Mouse (Mus musculus): Measurements from ENCODE around the gene Krt80. TPM values are rescaled to one million over a fixed set of nuclear protein-coding genes. Genes with fewer than 3 reads are reported as not detected.

Gene Krt80
- polyA plus RNA-seq, 1 experiment from 2014 or later: 0.80 TPM

DNA sequence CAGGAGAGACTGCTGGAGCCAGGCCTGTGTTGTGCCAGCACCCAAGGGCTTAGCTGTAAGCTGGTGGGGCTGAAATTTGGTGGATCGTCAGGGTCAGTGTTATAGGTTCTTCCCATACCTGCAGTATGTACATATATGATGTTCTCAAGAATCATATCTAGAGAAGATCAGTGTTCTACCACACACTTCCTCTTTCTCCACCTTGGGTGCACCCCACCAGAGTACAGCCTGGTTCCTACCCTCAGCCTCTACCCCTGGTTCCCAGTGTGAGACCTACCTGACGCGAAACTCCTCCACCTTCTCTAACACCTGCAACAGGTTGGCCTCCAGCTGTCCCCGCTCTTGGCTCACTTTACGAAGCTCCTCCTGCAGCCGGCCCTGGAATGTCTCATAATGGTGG lies 6.0 kb downstream of the Krt80 start:
- H3K9me3 ChIP-seq: no peaks in the 10 kb centered on the region
- H3K4me1 ChIP-seq: peaks cover 36% of the 10 kb centered on the region
- H3K4me3 ChIP-seq: no peak overlapping the region
- peaks cover 69% of the 10 kb centered on the region for H3K27me3 ChIP-seq (ENCODE audit: insufficient read depth, poor library complexity, severe bottlenecking)
- H3K36me3 ChIP-seq: no peaks in the 10 kb centered on the region
- 82% methylated on average over 6 of the region's 6 CpGs for WGBS
- no peak overlapping the region for H3K27ac ChIP-seq
- DNase-seq (ENCODE audit: low spot score): no peak

DNA sequence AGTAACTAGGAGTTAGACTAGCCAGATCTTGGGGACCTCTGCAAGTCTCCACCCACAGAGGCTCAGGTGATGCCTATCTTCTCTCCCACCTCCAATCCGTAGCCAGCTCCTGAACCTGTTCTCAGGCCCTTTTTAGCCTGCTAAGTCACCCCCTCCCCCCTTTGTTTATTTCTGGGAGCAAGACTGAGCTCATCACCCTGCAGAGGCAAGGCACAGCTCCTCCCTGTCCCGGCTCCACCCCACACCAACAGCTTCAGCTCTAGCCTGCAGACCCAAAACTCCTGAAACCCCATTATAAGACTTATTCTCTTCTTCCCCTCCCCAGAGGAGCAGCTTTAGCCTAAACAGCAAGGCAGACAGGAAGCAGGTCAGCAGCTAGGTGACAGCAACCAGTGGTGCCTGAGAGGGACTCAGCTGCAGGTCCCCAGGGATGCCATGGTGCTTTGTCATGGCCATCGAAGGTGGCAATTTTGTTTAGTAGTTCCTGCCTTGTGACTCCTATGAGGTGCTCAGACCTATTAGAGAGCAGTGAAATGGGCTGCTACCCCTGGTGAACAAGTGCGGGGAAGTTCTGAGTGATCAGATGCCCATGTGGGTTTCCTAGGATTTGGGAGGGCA lies 7.5 kb downstream of the Krt80 start:
- Histone ChIP-seq H3K4me1 (peaks cover 31% of the 10 kb centered on the region), H3K4me3 (no peak overlapping the region), H3K9me3 (no peaks in the 10 kb centered on the region), H3K36me3 (no peaks in the 10 kb centered on the region), H3K27me3 (ENCODE audit: insufficient read depth, poor library complexity, severe bottlenecking) (peaks cover 59% of the 10 kb centered on the region), H3K27ac (peak overlapping the region; percentile 36)
- WGBS: 51% methylated on average over 4 of the region's 4 CpGs
- no peak for DNase-seq (ENCODE audit: low spot score)

DNA sequence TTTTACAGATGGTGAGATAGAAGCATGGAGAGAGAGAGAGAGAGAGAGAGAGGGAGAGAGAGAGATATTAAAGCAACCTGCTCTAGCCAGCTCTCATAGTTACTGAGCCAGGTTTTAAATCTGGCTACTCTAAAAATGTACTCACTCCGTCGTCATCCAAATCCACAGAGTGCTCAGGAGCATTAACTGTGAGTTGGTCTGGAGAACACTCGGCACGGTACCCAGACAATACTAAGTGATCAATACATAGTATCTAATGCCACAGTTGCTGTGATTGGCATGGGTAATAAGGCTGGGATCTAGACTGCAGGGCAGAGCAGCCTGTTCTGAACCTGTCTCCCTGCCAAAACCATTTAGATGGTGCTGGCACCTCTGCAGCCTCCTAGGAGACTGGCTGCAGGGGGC lies 14.6 kb downstream of the Krt80 start:
- no peak for DNase-seq (ENCODE audit: low spot score)
- no peak overlapping the region for H3K27ac ChIP-seq
- H3K4me1 ChIP-seq: peaks cover 13% of the 10 kb centered on the region
- H3K27me3 ChIP-seq (ENCODE audit: insufficient read depth, poor library complexity, severe bottlenecking): peaks cover 44% of the 10 kb centered on the region
- H3K4me3 ChIP-seq: no peak overlapping the region
- H3K9me3 ChIP-seq: no peaks in the 10 kb centered on the region
- H3K36me3 ChIP-seq: no peaks in the 10 kb centered on the region
- WGBS: 88% methylated on average over 4 of the region's 4 CpGs

DNA sequence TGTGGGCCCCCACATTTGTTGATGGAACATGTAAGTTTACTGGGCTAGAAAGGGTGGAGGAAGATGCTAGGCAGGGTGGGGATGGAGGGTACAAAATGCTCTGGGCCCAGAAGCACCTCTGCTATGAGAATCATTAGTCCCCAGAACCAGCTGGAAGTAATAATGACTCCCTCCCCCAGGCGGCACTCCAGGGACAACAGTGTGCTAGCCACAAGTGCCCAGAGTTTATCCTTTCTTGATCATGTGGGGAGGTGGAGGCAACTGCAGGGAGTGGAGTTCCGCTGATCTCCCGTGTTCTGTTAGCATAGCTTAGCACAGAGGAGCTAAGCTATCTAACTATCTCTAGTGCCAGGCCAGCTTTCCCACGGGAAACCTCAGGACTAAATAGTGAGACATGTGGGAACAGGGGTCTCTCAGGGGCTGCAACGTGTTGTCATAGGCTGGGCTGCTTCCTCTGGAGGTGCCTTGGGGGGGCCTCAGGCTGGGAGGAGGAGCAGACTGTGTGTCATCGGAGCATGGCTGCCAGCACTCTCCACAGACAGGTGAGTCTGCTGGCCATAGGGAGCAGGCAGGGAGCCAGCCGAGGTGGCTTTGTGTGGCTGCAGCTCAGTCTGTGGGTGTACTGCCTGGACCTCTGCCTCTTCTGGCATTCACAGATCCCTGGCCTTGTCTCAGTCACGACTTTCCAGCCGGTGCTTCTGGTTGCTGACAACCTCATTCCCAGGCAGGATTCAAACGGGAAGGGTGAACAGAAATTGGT lies 17.1 kb downstream of the Krt80 start:
- peak overlapping the region; percentile 42; the same call in 1 of the 2 replicates for H3K27ac ChIP-seq
- no peaks in the 10 kb centered on the region for H3K36me3 ChIP-seq
- DNase-seq (ENCODE audit: low spot score): no peak
- 41% methylated on average over 10 of the region's 10 CpGs for WGBS
- H3K4me1 ChIP-seq: peaks cover 25% of the 10 kb centered on the region
- peaks cover 57% of the 10 kb centered on the region for H3K27me3 ChIP-seq (ENCODE audit: insufficient read depth, poor library complexity, severe bottlenecking)
- no peaks in the 10 kb centered on the region for H3K9me3 ChIP-seq
- H3K4me3 ChIP-seq: no peak overlapping the region

GRCm38 (mm10) chr15:101352047-101352446 lies 17.9 kb downstream of the Krt80 start:
- no peak overlapping the region for H3K4me3 ChIP-seq
- 62% methylated on average over 13 of the region's 13 CpGs for WGBS
- H3K27me3 ChIP-seq (ENCODE audit: insufficient read depth, poor library complexity, severe bottlenecking): peaks cover 50% of the 10 kb centered on the region
- H3K27ac ChIP-seq: 0 out of 2 replicates have a peak overlapping the region, but pooled peaks have one; percentile 42
- H3K9me3 ChIP-seq: no peaks in the 10 kb centered on the region
- DNase-seq (ENCODE audit: low spot score): no peak
- H3K4me1 ChIP-seq: peaks cover 25% of the 10 kb centered on the region
- no peaks in the 10 kb centered on the region for H3K36me3 ChIP-seq

GRCm38 (mm10) chr15:101341797-101342515 lies 28.0 kb downstream of the Krt80 start:
- H3K36me3 ChIP-seq: no peaks in the 10 kb centered on the region
- DNase-seq (ENCODE audit: low spot score): no peak
- peaks cover 42% of the 10 kb centered on the region for H3K27me3 ChIP-seq (ENCODE audit: insufficient read depth, poor library complexity, severe bottlenecking)
- H3K27ac ChIP-seq: no peak overlapping the region
- peaks cover 8% of the 10 kb centered on the region; the same call in 1 of the 2 replicates for H3K4me1 ChIP-seq
- no peaks in the 10 kb centered on the region for H3K9me3 ChIP-seq
- H3K4me3 ChIP-seq: no peak overlapping the region
- WGBS: 66% methylated on average over 5 of the region's 5 CpGs

DNA sequence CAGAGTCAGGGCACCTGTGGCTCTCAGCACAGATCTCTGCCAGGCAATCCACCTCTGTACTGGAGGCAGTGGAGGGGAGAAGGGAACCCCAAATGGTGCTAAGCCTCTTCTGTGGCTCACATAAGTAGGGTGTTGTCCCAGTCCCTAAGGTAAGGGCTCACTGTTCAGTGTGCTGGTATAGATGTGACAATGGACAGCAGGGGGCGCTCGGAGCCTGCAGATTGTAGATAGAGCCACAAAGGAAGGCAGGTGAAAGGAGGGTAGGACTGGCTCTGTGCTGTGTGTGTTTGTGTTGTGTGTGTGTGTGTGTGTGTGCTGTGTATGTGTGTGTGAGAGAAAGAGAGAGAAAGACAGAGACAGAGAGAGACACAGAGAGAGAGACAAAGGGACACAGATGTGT lies 30.4 kb downstream of the Krt80 start:
- H3K4me1 ChIP-seq: peaks cover 19% of the 10 kb centered on the region
- 0% methylated on average over 2 of the region's 2 CpGs for WGBS
- no peaks in the 10 kb centered on the region for H3K36me3 ChIP-seq
- H3K27me3 ChIP-seq (ENCODE audit: insufficient read depth, poor library complexity, severe bottlenecking): peaks cover 57% of the 10 kb centered on the region
- no peaks in the 10 kb centered on the region for H3K9me3 ChIP-seq
- peak; percentile 93 for DNase-seq (ENCODE audit: low spot score)
- H3K4me3 ChIP-seq: no peak overlapping the region
- H3K27ac ChIP-seq: no peak overlapping the region

GRCm38 (mm10) chr15:101338359-101338758 lies 31.6 kb downstream of the Krt80 start:
- DNase-seq (ENCODE audit: low spot score): no peak
- Histone ChIP-seq H3K4me1 (peaks cover 19% of the 10 kb centered on the region), H3K27me3 (ENCODE audit: insufficient read depth, poor library complexity, severe bottlenecking) (peaks cover 56% of the 10 kb centered on the region), H3K4me3 (no peak overlapping the region), H3K9me3 (no peaks in the 10 kb centered on the region), H3K27ac (no peak overlapping the region), H3K36me3 (no peaks in the 10 kb centered on the region)
- WGBS: 66% methylated on average over 4 of the region's 4 CpGs

GRCm38 (mm10) chr15:101336474-101337174 lies 33.3 kb downstream of the Krt80 start:
- H3K4me1 ChIP-seq: peaks cover 28% of the 10 kb centered on the region
- H3K27ac ChIP-seq: peak overlapping the region; percentile 73
- peaks cover 61% of the 10 kb centered on the region for H3K27me3 ChIP-seq (ENCODE audit: insufficient read depth, poor library complexity, severe bottlenecking)
- H3K4me3 ChIP-seq: no peak overlapping the region
- WGBS: 38% methylated on average over 24 of the region's 24 CpGs
- no peaks in the 10 kb centered on the region for H3K36me3 ChIP-seq
- no peak for DNase-seq (ENCODE audit: low spot score)
- no peaks in the 10 kb centered on the region for H3K9me3 ChIP-seq

DNA sequence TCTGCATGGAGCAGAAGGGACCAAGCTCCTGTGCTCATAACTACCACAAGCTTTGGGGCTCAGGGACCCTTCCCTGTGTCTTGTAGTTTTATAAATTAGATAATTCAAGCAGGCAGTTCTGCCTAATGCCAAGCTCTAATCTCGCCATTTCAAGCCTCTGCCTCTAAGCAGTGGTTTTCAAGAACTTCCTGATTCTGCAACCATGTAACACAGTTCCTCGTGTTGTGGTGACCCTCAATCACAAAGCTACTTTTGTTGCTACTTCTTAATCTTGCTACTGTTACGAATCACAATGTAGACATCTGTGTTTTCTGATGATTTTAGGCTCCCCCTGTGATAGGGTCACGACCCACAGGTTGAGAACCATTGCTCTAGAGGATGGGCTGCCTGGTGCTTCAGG lies 36.3 kb downstream of the Krt80 start:
- no peak for DNase-seq (ENCODE audit: low spot score)

GRCm38 (mm10) chr15:101333165-101333564 lies 36.8 kb downstream of the Krt80 start:
- peak overlapping the region; percentile 50 for H3K27ac ChIP-seq
- peaks cover 38% of the 10 kb centered on the region for H3K4me1 ChIP-seq
- no peaks in the 10 kb centered on the region for H3K9me3 ChIP-seq
- H3K27me3 ChIP-seq (ENCODE audit: insufficient read depth, poor library complexity, severe bottlenecking): peaks cover 49% of the 10 kb centered on the region
- no peak for DNase-seq (ENCODE audit: low spot score)
- no peak overlapping the region for H3K4me3 ChIP-seq
- H3K36me3 ChIP-seq: no peaks in the 10 kb centered on the region
- WGBS: 21% methylated on average over 1 of the region's 1 CpGs

More for the DNA sequence above, 36.3 kb downstream of the Krt80 start:
- 56% methylated on average over 4 of the region's 4 CpGs for WGBS
- Histone ChIP-seq H3K4me1 (peaks cover 38% of the 10 kb centered on the region), H3K36me3 (no peaks in the 10 kb centered on the region), H3K27me3 (ENCODE audit: insufficient read depth, poor library complexity, severe bottlenecking) (peaks cover 51% of the 10 kb centered on the region), H3K27ac (0 out of 2 replicates have a peak overlapping the region, but pooled peaks have one; percentile 50), H3K4me3 (no peak overlapping the region), H3K9me3 (no peaks in the 10 kb centered on the region)

- DNase-seq (ENCODE audit: low spot score): no peak
- 0 out of 2 replicates have a peak overlapping the region, but pooled peaks have one; percentile 50 for H3K27ac ChIP-seq
- H3K27me3 ChIP-seq (ENCODE audit: insufficient read depth, poor library complexity, severe bottlenecking): peaks cover 41% of the 10 kb centered on the region
- no peaks in the 10 kb centered on the region for H3K36me3 ChIP-seq
- peaks cover 37% of the 10 kb centered on the region for H3K4me1 ChIP-seq
- no peak overlapping the region for H3K4me3 ChIP-seq
- H3K9me3 ChIP-seq: no peaks in the 10 kb centered on the region
- 64% methylated on average over 4 of the region's 4 CpGs for WGBS
These were observed 37.6 kb downstream of the Krt80 start for GRCm38 (mm10) chr15:101332370-101332769.

Measured in heart, embryonic 10.5 days (tissue).